Mouse (Mus musculus): Measurements from ENCODE around the gene Nt5c2. TPM values are rescaled to one million over a fixed set of nuclear protein-coding genes. Genes with fewer than 3 reads are reported as not detected.
A peak's percentile ranks its signal among the peaks of the same experiment; 100 is the strongest.

The Nt5c2 gene
- 10 to 100 TPM; 44.2 to 83.0 (median 65.5) TPM for total RNA-seq (2022)

DNA sequence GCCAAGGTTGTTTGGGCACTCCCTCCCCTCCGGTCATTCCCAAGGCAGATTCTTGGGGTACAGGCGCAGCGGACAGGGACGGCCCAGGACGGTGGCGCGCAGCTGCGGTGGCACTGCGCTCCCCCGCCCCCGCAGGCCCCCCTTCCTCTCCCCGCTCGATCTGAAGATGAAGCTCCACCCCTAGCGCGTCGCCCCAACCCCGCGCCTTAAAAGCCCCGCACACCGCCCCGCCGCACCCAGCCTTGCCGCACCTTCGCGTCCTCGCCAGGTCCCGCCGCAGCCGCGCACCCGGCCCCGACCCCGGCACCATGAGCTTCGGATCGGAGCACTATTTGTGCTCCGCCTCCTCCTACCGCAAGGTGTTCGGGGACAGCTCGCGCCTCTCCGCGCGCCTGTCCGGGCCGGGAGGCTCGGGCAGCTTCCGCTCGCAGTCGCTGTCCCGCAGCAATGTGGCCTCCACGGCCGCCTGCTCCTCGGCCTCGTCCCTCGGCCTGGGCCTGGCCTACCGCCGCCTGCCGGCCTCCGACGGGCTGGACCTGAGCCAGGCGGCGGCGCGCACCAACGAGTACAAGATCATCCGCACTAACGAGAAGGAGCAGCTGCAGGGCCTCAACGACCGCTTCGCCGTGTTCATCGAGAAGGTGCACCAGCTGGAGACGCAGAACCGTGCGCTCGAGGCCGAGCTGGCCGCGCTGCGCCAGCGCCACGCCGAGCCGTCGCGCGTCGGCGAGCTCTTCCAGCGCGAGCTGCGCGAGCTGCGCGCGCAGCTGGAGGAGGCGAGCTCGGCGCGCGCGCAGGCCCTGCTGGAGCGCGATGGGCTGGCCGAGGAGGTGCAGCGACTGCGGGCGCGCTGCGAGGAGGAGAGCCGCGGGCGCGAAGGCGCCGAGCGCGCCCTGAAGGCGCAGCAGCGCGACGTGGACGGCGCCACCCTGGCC lies at the start of gene Nt5c2, which contains the start of gene Ina:
TSS of gene Nt5c2 (minus strand) at position 707 of the 935 bp plus-strand sequence.
TSS of gene Ina (plus strand) at position 252 of the 935 bp plus-strand sequence.
- DNase-seq: no peak

- no peak for DNase-seq
Observed at GRCm38 (mm10) chr19:47057684-47058083, 42.7 kb upstream of the Nt5c2 start.

DNA sequence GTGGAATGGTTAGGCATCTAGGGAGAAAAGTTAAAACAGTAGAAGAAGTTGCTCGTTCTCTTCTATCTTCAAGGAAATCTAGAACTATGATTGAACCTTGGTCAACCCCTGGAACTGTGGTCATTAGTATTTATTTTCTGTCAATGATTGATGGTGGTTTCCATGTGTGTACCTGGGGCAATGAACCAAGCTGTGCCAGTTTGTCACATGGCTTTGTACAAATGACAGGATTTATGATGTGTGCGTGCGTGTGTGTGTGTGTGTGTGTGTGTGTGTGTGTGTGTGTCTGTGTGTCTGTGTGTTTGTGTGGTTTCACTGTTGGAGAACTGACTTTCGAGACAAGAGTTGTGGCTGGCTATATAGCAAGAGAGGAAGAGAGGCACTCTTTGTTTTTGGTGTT lies 38.5 kb upstream of the Nt5c2 start:
- DNase-seq: no peak

GRCm38 (mm10) chr19:47052927-47053326 lies 38.0 kb upstream of the Nt5c2 start:
- DNase-seq: no peak

- peak; percentile 59 for DNase-seq
Observed at GRCm38 (mm10) chr19:47050271-47051032, 35.5 kb upstream of the Nt5c2 start, which contains the start of gene Pcgf6. Pcgf6 (minus strand) TSS chr19:47050906.

- DNase-seq: no peak
Observed at GRCm38 (mm10) chr19:47049840-47050239, 34.9 kb upstream of the Nt5c2 start.

DNA sequence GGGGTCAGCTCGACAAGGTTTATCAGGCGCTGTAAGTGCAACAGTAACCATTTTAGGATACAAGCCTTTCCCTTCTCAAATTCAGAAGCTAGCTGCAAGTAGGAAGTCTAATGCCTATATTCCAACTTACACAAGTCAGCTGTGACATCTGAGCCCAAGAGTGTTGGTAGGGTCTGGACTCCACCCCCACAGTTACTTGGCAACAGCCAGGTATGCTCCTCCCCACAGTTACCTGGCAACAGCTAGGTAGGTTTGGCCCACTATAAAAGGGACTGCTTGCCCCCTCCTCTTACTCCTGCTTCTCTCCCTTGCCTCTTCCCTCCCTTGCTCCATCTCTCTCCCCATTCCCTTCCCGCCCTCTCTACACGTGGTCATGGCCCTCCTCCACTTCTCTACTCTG lies 34.1 kb upstream of the Nt5c2 start:
- DNase-seq: no peak

DNA sequence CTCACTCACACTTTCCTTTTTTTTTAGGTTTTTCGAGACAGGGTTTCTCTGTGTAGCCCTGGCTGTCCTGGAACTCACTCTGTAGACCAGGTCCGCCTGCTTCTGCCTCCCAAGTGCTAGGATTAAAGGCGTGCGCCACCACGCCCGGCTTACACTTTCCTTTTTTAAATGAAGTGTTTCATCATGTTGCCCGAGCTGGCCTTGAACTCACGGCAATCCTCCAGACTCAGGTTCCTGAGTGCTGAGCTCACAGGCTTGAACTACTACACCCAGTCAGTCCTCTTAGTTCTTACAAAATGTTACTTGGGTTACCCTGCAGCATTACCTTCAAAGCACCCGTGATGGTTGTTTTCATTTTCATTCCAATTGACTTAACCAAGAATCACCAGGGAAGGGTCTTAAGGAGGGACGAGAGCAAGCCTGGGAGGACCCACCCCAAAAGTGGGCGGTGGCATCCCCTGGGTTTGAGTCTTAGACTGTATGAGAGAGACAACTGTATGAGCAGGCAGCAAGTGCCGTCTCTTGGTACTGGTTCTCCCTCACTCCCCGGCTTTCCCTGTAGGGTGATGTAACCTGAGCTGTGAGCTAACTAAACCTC lies 32.4 kb upstream of the Nt5c2 start:
- DNase-seq: peak; percentile 55

- no peak for DNase-seq
Observed at GRCm38 (mm10) chr19:47046343-47046742, 31.4 kb upstream of the Nt5c2 start.

DNA sequence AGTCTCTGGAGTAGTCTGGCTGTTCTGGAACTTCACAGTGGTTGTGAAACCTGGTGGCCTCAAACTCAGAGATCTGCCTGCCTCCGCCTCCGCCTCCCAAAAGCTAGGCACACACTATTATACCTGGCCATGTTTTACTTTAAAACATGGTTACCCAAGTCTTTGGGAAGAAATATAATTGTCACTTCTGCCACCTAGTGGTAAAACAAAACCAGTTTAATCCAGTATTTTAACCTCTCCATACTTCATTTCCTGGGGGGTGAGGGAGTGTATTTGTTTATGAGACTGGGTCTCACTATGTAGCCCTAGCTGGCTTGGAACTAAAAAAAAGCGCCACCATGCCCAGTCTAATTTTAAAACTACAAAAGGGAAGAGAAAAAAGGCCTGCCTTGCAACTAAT lies 28.7 kb upstream of the Nt5c2 start:
- DNase-seq: no peak

DNA sequence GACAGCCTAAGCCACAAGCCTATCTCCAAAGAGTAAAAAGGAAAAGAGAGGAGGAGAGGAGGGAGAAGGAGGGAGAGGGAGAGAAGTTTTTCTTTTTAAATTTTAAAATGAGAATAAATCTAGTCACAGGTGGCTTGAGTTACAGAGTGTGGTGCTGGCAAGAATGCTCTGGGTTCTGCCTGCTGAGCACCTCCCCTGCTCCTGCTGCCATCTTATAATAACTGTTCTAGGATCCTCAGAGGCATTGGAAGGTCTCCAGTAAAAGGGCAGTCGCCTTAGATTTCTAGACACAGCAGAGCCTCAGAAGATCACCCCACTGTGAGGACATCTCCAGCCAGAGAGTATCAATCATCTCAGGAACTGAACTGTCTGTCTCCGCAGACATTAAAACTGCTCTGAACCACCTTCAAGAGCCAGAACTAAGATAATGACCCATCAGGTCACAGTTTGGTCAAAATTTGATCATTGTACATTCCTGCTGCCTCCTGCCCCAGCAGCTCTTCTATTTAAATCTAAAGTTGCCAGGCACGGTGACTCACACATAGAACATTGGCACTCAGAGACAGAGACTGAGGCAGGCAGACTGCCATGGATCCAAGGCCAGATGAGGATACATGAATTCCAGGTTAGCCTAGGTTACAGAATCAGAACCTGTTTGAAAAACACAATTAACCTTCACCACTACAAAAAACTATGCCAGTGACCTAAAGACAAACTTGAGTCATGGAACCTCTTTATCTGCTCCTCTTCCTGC lies 25.9 kb upstream of the Nt5c2 start:
- DNase-seq: peak; percentile 69

DNA sequence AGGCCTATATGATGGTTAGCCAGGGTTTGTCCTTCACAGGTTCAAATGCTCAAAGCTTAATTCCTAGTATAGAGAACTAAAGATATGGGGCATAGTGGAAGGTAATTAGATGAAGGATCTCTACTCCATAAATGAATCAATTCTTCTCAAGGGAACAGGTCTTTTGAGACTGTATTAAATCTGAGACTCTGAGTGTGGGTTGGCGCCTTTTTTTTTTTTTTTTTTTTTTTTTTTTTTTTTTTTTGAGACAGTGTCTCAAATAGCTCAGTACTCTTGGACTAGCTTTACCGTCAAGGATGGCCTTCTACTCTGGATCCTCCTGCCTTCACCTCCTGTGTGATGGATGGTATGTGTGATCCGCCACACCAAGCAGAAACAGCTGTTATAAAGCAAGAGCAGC lies 21.6 kb upstream of the Nt5c2 start:
- no peak for DNase-seq

DNA sequence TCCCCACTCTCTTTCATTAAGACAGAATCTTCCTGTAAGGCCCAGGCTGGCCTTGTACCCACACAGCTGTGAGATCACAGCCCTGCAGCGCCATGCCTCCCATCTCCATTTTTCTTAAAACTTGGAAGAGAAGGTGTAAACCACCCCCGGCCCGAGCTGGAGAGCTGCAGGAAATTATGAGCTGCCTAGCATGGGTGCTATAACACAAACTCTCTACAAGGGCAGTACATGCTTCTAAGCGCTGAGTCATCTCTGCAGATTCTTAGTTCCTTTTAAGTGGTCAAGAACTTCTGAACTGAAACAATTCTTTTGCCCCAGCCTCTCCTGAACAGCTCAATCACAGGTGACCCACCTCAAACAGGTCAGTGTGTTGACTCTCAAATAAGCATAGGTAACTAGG lies 20.0 kb upstream of the Nt5c2 start:
- no peak for DNase-seq

- DNase-seq: no peak
Observed at GRCm38 (mm10) chr19:47031770-47032169, 16.8 kb upstream of the Nt5c2 start.

DNA sequence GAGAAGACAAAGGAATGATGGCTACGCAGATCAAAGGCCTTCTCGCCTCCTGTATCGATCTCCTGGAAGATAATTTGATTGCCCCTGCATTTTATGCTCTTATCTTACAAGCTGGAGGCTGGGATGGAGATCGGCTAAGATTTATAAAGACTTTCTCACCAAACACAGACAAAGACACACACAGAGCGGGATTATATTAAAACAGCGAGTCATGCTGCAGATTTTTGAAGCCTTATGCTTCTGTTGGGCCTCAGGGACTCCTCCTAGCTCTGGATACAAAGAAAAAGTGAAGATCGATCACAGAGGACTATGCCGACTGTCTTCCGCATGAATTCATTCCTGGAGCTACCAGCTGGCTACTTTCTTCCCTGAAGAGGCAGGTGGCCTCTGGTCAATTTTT lies 14.8 kb upstream of the Nt5c2 start:
- DNase-seq: no peak

GRCm38 (mm10) chr19:47026513-47026912 lies 11.6 kb upstream of the Nt5c2 start:
- no peak for DNase-seq

DNA sequence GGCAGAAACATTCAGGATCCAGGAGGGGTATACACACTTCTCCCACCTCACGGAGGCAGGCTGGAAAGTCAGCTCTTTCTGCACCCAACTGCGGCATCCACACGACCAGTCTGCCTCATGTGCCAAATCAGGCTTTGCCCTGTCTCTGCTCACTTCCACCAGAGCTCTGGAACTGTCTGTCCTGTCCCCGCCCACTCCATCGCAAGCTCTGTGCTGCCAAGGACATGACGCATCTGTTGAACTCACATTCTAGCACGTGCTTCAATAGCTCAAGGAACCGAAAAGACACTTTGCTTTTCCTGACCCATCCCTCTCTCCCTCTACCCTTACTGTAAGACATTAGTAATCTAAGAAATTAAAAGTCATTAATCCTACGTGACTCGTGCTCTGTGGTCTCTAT lies 10.0 kb upstream of the Nt5c2 start:
- DNase-seq: peak; percentile 32

GRCm38 (mm10) chr19:47023546-47023945 lies 8.6 kb upstream of the Nt5c2 start:
- no peak for DNase-seq

DNA sequence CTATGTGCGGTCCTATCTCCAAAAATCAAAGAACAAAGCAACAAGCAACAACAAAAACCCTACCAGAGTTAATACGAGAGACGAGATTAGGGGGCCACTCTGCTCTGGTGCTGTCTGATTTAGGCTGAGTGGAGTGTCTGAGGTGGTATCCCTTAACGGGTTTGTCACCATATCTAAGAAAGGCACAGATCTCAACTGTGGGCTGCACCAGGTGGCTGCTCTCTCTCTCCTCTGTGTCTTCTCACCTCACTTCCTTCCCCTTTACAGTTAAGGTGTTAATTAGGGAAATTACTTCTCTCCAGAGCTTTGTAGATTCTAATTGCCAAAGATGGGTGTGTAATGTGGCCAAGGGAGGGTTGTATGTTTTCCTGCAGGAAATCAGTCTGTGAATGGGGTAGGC lies 7.8 kb upstream of the Nt5c2 start:
- no peak for DNase-seq

- DNase-seq: no peak
Observed at GRCm38 (mm10) chr19:47019326-47019725, 4.4 kb upstream of the Nt5c2 start.

- DNase-seq: no peak
Observed at GRCm38 (mm10) chr19:47018330-47018729, 3.4 kb upstream of the Nt5c2 start.

GRCm38 (mm10) chr19:47017831-47018230 lies 2.9 kb upstream of the Nt5c2 start:
- DNase-seq: no peak

Measured in adrenal gland, adult 8-10 months (tissue).